Mouse (Mus musculus) G1E-ER4 (cell line): ENCODE results near the gene Tfec. TPM values are rescaled to one million over a fixed set of nuclear protein-coding genes. Genes with fewer than 3 reads are reported as not detected.

Experiments used
- GATA1 ChIP-seq: IDR thresholded peaks from one replicate; pipeline ENCODE4 v1.8.0; 2012; ENCODE audit warnings: low read length, inconsistent platforms
- polyA plus RNA-seq: library from polyadenylated mRNA; stranded (reverse); fragments of >175 nt; gene quantifications from 2 replicates; pipeline ENCODE4 v1.2.3, GENCODE M21; 2012

The Tfec gene
- 0.01 TPM in 1 of 2 replicates, not detected in the other for polyA plus RNA-seq

- no peak for TF ChIP-seq GATA1
Measured at GRCm38 (mm10) chr6:16898251-16898862, at the start of gene Tfec. Tfec (minus strand) TSS chr6:16898441.

DNA sequence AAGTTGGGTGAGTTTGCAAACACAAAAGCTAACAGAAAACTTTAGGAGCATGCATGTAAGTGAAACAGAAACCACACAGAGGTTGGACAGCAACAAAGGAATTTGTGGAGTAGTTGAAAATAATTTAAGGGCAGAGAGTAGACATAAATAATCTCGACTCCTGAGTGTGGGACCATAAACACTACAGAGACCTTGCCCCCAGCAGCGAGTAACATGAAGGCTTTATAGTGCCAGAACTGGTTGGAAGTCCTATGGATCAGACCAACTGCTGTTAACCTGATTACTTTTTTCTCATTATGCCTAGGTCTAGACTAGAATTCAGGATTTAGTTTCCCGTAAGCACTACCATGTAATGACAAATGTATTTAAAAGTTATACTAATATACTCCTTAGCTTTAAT is 49.6 kb upstream of the Tfec start:
- no peak for TF ChIP-seq GATA1

GRCm38 (mm10) chr6:16943513-16943912 is 45.3 kb upstream of the Tfec start:
- no peak for TF ChIP-seq GATA1

DNA sequence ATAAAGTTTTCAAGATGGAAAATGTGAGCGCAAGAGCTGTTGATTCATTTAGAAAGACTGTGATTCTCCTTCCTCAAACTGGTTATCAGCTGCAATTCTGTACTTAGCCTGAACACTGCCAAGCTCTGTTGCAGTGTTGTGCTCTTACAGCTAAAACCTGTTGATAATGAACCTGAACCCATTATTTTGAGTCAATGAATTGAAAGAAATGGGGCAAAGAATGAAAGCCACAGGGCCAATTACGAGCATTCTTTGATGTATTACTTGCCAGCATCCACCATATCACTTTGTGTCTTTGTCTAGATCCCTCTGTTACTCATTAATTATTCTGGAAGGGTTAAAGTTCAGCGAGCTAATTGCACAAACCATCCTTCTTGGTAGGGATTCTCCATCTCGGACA is 44.2 kb upstream of the Tfec start:
- TF ChIP-seq GATA1: no peak

GRCm38 (mm10) chr6:16931059-16931458 is 32.8 kb upstream of the Tfec start:
- TF ChIP-seq GATA1: no peak

DNA sequence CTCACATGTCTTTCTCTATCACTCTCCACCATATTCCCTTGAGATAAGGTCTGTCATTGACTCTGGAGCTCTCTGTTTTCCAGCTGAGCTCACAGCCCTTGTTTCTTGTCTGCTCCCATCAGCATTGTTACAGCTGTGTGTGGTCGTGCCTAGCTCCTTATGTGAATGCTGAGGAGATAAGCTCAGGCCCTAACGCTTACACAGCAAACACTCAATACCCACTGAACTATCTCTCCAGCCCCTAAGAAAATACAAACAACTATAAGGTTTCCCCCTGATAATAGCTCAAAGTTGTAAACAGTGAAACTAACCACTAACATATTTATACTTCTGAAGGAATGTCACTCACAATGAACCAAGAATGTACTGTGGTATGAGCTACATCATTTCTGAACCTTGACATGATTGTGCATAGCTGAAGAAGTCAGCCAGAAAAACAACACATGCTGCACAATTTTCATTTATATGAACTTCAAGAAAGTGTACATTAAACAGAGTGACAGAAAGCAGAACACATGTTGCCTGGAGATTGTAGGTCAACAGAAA is 21.9 kb upstream of the Tfec start:
- TF ChIP-seq GATA1: no peak

DNA sequence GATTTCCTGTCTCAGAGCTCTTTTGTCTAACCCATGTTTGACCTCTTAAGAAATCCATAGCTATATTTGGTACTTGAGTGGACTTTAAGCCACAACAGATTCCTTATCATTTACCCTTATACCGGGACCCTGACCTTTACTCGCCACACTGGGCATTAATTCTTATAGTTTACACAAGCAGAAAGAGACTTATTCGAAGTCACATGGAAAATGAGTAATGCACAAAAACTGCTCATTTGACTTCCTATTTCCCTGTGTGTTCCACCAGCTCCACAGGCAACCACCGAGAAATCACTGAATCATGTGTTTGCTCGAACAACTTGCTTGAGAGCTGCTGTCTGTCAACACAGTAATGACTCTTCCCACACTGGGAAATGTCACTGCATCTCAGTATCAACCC is 6.4 kb downstream of the Tfec start:
- TF ChIP-seq GATA1: no peak

DNA sequence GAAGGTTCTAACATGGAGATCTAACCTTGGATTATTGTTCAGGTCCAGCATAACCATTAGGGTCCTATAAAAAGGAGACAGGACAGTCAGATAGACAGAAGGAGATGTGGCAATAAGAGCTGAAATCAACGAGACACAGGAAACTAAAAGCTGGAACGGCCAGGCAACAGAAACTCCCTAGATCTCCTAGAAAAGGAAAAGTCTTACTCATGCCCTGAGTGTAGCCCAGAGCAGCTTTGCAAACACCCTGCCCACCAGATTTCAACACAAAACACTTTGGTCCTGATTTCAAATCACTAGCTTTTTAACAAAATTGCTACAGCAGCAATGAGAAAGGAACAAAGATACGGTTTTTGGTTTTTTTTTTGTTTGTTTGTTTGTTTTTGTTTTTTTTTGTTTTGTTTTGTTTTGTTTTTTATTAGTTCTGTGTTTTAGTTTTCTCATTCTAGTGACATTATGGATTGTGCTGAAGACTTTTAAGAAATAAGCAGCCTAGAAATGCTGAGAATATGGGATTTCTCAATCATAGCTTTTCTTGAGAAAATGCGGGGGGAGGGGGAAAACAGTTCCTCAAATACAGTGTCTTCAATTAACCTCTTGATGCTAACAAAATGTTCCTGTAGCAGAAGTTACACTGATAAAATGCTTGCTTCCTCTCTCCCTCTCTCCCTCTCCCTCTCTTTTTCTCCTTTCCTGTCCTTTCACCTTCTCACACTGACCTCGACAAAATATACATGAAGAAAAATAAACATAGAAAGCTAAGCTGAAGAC is 14.5 kb downstream of the Tfec start:
- no peak for TF ChIP-seq GATA1

- no peak for TF ChIP-seq GATA1
Measured at GRCm38 (mm10) chr6:16874021-16874542, 24.2 kb downstream of the Tfec start.

DNA sequence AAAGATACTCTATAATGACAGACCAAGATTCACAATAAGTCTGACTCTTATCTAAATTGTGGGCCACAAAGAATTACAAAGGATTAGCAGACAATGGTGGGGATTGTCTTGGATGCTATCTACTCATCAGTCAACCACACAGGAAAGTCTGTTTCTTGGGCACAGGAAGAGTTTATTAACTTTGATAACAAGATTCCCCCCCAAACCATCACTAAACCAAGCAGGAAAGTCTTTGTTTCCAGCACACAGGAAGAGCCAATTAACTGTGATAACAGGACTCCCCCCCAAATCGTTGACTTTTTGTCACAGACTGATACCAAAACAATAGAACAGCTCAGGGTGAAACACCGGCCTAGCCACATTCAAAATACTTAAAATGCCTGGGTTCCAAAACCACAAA is 28.2 kb downstream of the Tfec start:
- TF ChIP-seq GATA1: no peak

DNA sequence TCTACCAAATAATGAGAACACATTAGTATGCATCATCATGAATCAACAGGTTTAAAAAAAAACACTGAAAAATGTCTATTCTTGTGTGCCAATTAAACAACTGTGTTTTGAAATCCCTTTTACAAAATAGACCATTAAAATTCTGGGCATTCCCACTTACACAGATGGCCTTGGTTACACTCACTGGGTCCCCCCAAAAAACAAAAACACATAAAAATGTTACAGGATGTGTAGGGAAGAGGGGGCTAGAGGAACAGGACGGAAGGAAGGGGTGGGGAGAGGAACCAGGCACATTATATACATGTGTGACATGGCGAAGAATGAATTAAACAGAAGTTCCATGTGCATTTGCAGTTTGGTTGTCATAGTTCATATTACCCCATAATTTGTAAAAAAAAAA is 29.9 kb downstream of the Tfec start:
- no peak for TF ChIP-seq GATA1

GRCm38 (mm10) chr6:16862753-16863508 is 35.3 kb downstream of the Tfec start:
- no peak for TF ChIP-seq GATA1

DNA sequence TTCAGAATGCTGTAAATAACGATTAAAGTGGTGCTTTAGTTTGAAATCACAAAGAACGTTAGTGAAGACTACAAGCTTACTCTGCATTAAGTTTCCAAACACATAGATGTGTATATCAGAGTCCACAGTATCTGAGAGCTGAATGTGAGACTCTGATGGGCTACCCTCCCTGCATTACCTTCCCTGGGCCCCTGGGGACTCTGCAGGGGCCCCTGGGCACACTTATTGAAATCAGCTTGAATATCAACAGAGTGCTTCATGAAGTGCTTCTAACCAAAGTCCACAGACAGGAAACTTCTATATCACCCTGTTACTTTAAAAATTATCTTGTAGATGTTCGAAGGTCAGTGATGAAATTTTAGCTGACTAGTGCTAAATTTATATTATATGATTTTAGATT is 36.2 kb downstream of the Tfec start:
- TF ChIP-seq GATA1: no peak

DNA sequence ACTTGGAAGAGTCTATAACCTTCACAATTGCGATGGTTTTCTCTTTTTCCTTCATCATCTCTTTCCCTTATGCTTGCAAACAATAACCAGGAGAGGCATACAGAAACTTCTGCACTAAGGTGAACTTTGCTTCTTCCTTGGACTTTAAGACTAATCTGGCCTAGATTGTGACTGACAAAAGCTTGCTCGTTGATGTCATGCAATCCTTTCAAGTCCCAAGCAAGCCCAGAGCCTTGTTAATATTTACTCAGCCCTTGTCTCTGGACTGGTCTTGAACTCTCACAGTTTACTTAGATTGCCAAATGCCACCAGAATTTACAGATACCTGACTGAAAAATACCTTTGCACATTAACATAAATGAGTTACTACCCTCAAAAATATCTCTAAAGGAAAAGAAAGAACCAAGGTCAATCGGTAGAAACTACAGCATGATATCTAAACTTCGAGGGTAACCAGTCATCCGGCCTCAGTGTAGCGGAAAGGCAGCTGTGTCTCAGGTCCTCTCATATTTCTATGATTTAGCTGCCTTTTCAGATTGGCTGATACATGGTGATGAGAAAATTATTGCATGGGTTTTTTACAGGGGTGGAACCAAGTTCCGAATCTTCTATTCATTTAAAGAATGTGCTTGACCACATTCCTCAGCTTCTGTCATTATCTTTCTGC is 42.2 kb downstream of the Tfec start:
- no peak for TF ChIP-seq GATA1

DNA sequence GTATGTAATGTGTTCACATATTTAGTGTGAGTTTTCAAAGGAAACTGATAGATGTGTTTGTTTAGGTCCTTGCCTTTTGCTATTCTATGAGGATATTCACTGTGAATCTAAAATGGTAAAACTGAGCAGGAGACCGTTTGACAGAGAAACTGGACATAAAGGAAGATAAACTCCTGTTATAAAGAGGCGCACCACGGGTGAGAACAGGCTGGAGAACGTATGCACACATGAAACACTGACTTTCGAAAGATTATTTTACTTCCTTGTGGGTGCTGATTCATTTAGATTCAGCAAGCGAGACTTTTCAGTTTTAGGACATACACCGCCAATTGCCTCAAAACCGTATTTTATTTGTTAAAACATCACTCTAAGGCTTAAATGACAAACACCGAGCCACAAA is 43.3 kb downstream of the Tfec start:
- no peak for TF ChIP-seq GATA1

DNA sequence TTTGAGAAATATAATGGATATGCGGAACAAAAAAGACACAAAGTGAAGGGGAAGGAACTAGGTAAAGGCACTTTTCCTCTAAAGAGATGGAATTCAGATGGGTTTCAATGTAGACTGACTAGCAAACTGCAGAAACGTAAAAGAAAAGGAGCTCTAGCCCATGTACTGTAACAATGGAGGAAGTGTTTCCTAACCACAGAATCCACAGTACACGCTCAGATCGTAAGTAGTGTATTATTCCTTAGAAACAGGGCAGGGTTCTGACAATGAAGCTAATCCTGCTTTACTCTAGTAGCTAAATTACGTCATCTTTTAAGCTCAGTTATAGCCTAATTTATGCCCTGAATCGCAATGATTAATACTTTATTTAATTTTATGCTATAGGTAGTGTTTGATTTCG is 51.7 kb downstream of the Tfec start:
- TF ChIP-seq GATA1: no peak

DNA sequence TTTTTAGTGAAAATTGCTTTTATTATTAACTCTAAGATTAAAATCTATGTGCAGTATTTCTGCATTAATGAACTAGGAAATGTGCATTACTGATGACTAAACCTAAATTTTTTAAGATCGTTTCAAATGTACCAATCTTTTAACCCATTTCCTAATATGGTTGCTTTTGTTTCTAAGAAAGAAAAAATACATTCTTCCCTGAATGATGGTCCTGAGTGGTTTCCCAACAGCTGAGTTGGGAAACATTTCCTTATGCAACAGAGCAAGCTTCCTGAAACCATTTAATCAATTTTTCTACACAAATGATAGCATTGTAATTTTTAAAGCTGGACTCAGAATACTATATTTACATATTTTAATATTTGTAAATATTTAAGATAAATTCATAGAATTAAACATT is 62.6 kb downstream of the Tfec start:
- TF ChIP-seq GATA1: no peak
